Mouse (Mus musculus): Measurements from ENCODE around the gene Lclat1.

DNA sequence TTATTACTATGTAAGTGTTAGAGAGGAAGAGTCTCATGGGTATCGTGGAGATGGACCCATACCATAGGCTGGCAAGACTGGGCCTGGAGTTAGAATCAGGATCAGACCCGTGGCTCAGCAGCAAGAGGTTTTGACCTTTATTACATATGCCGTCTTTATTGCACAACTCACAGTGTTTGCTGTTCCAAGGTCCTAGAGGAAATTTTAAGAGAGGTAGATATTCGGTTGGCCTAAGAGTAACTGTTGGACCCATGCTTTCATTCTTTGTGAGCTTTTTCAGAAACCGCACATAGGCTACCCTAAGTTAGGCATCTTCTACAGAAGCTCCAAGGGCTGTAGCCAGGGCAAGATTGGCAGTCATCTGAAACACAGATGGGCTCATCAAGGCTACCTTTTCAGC is 79.1 kb downstream of the Lclat1 start:
- no peak for TF ChIP-seq CTCF (IDR thresholded peaks at IDR 0.05; ENCODE audit: low read depth, low read length)
- TF ChIP-seq POLR2A (IDR thresholded peaks at IDR 0.05; ENCODE audit: borderline replicate concordance, low read depth, low read length): no peak

Measured in bone marrow macrophage, adult 2 months (primary cell).